Mouse (Mus musculus) left cerebral cortex, adult 2 months (tissue): ENCODE results near the gene Il11. TPM values are rescaled to one million over a fixed set of nuclear protein-coding genes. Genes with fewer than 3 reads are reported as not detected.

Source experiments
- DNase-seq, 2 experiments: peaks; one replicate each; pipeline ENCODE4 v3.0.0; 2021 to 2022; ENCODE audit warnings: low spot score in 2 of 2, mixed read lengths in 1 of 2; ENCODE audit errors: extremely low spot score in 1 of 2
- H3K27ac ChIP-seq: fragments of 200-600 bp; 2 replicates; pipeline ENCODE4 v1.8.1; 2022
- H3K4me3 ChIP-seq: fragments of 200-600 bp; 2 replicates; pipeline ENCODE4 v1.8.1; 2022
- CTCF ChIP-seq: fragments of 200-600 bp; IDR thresholded peaks from 2 replicates; pipeline ENCODE4 v1.8.1; 2022; ENCODE audit warnings: antibody characterized with exemption, mild to moderate bottlenecking, moderate library complexity
- intact Hi-C: fragments of 180-260 bp; cut with DNase I; formaldehyde crosslinking; loops from one replicate; pipeline ENCODE4 v1.15.1; 2025
- total RNA-seq, 2 experiments: library from RNA; stranded (reverse); gene quantifications; 2 replicates each; pipeline ENCODE4 v1.2.3; 2021

The Il11 gene
- total RNA-seq, 2 experiments from 2014 or later = 0.36 to 0.58 TPM

DNA sequence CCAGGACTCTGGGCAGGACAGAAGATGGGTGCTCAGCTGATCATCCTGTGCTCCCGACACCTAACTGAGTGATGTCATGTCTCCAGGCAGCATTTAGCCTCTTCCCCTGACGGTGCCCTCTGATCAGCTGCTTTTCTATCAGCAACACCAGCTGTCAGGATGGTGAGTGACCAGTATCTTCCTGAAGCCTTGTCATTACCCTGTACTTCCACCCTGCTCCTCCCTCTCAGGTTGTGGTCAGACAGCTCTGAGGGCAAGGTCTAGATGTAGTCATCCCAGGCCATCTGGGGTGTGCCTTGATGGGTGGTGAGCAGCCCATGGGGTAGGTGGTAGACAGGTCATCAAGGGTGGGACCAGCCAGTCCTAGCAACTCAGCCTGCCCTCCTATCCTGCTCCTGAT, 33.5 kb downstream of the Il11 start:
- TF ChIP-seq CTCF = no peak
- intact Hi-C loops = no loop called here
- DNase-seq = no peak
- Histone ChIP-seq H3K27ac (no peak overlapping the region), H3K4me3 (no peak overlapping the region)

DNA sequence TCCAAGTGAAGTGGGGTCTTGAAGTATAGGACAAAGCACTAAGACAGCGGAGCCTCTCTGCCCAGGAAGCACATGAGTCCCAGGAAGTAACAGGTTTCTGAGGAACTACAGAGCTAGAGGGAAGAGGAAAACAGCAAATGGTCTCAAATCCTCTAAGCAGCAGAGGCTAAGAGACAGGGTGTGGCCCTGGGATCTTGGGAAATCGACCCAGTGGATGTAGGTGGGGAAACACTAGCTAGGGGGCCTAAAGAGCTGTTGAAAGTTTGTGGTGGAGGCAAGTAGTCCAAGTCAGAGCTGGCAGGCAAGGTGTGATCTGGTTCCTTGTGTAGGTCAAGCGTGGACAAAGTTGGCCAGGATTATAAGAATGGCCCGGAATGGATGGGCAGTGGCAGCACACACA, 34.3 kb downstream of the Il11 start:
- no peak for DNase-seq
- Histone ChIP-seq H3K4me3 (no peak overlapping the region), H3K27ac (no peak overlapping the region)
- intact Hi-C loops = no loop called here
- TF ChIP-seq CTCF = no peak

DNA sequence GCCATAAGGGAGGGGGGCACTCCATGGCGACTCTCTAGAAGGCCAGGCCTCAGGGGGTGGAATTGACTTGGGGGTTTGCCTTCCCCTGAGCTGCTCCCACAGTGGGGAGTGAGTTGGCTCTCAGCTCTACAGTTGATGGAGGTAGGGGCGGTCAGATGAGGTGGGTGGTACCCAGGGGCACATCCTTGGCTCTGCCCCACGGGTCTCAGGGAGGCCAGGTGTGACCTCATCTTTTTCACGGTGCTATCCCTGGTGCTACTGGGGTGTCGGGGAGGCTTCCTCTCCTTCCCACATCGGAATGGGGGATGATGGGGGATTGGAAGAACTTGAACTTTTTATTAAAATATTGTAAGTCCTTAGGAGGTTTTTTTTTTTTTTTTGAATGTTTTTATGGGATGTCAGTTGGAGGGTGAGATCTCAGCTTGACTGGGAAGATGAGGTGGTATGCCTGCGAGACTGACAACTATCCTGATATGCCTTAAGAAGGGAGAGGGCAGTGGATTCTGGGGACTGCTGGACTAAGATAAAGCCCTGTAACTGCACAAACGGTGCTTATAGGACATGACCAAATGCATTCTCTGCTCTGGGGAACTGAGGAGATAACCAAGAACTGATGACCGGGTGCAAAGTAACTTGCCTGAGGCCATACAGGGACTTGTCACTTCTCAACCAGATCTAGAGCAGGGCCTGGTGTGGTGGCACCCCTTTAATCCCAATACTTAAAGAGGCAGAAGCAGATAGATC, 35.3 kb downstream of the Il11 start:
- no peak for DNase-seq
- Histone ChIP-seq H3K27ac (no peak overlapping the region), H3K4me3 (no peak overlapping the region)
- intact Hi-C loops = no loop called here
- no peak for TF ChIP-seq CTCF

DNA sequence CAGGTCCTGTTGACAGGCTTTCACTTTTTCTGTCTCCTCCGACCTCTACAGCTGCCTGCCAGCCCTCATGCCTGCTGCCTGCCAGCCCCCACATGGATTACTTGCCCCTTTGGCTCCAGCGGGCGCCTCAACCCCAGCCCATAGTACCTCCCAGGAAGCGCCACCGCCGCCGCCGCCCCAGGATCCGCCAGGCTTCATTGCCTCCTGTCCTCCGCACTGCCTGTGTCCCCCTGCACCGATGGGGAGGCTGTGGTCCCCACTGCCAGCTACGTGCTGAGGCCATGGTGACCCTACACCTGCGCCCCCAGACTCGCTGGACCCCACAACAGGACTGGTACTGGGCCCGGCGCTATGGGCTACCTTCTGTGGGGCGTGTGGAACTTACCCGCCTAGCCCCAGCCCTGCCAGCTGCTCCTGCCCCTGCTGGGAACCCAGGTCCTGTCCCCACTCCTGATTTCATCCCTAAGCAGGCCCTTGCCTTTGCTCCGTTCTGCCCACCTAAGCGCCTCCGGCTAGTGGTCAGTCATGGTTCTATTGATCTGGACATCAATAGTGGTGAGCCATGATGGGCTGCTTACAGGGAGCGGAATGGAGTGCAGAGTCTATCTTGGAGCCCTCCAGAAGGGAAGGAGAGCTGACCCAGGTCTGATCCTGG, 36.2 kb downstream of the Il11 start:
- intact Hi-C loops = no loop called here
- no peak for DNase-seq
- TF ChIP-seq CTCF = no peak
- no peak overlapping the region for H3K27ac ChIP-seq
- H3K4me3 ChIP-seq = no peak overlapping the region

DNA sequence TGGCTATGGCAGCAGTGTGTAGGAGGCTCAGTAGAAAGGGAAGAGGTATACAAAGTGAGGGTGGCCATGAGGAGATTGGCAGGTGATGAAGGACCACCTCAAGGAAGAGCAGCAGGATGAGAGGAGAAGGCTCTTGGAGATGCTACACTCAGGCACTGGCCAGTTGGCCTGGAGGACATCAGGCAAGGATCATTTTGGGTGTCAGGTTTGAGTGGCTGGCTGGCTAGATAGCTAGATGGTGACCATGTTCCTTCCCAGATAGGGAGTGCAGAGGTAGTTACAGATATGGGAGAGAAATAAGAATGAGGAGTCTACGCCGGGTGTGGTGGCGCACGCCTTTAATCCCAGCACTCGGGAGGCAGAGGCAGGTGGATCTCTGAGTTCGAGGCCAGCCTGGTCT, 37.8 kb downstream of the Il11 start:
- intact Hi-C loops = no loop called here
- DNase-seq = no peak
- H3K4me3 ChIP-seq = no peak overlapping the region
- H3K27ac ChIP-seq = no peak overlapping the region
- no peak for TF ChIP-seq CTCF

DNA sequence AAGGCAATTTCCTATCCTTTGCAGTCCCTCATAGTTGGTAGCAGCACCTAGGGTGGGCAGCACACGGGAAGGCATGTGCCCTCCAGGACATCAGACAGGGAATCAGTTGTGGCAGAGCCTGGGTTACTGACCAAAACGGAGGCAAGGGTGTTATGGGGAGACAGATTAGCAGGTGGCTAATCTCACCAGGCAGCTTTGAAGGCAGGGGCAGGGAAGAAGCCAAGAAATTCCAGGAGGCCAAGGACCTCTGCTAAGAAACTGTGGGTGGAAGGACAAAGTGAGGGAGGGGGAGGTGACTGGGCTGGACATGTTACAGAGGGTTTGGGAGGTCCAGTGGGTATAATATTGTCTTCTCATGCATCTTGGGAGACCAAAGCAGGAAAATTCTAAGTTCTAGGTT, 39.3 kb downstream of the Il11 start:
- no peak for DNase-seq
- intact Hi-C loops = no loop called here
- no peak for TF ChIP-seq CTCF
- Histone ChIP-seq H3K4me3 (no peak overlapping the region), H3K27ac (no peak overlapping the region)

DNA sequence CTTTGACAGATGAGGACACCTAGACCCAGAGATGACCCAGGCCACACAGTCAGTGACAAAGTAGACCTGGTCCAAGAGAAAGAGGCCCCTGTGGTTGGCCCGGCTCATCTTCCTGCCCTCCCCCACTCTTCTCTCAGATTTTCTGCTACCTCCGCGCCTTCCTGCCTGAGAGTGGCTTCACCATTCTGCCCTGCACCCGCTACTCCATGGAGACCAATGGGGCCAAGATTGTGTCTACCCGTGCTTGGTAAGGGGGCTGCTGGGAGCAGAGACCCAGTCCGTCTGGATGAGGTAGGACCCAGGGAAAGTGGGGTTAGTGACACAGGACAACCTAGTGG, 40.2 kb downstream of the Il11 start:
- H3K4me3 ChIP-seq = no peak overlapping the region
- no peak overlapping the region for H3K27ac ChIP-seq
- no peak for DNase-seq
- TF ChIP-seq CTCF = no peak
- intact Hi-C loops = no loop called here

DNA sequence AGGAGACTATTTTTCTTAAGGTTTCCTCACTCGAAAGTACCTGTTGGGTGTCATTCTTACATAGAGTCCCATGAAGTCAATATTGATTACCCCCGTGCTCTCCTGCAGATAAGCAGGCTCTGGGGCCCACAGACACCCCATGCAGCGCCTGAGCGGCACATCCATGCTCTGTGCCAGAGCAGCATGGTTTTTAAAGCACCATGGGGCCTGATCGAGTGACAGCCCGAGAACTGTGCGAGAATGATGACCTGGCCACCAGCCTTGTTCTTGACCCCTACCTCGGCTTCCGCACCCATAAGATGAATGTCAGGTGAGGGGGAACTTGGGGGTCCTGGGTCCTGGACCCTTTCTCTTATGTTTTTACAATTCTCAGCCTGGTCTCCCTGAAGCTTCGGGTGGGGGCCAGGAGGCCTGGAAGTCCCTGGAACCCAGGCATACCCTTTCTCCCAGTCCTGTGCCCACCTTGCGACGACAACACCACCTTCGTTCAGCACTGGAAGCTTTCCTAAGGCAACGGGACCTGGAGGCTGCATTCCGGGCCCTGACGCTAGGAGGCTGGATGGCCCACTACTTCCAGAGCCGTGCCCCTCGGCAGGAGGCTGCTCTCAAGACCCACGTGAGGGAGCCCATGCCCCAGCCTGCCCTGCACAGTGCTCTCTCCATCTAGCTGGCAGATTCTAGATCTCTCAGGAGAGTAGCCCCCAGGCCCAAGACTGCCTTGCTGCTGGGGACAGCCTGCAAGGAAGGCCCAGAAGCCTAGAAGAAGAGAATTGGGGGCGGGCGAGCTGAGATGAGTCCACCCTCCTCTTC, 40.8 kb downstream of the Il11 start:
- DNase-seq = no peak
- Histone ChIP-seq H3K4me3 (peak overlapping the region; percentile 84), H3K27ac (peak overlapping the region; percentile 92)
- TF ChIP-seq CTCF = no peak
- intact Hi-C loops = loop anchor here (2.0 kb wide), 1 partner anchor 49 kb away; no protein-coding TSS in a partner anchor

DNA sequence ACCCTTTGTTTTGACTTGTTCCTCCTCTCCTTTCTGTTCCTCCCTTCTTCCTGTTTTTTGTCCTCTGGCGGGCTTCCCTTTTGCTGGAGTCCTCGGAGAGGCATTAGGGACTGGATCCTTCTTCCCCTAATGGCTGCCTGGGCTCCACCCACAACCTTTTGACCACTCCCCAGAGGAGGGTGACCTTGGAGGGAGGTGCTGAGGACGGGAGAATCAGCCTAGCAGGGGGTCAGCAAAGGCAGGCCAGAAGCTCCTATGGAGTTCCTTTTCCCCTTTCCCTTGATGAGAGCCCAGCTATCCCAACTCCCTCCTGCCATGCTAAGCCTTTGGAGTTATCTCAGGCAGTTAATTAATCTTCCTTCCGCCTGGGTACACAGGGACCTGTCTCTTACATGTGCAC, 41.5 kb downstream of the Il11 start:
- no peak for TF ChIP-seq CTCF

DNA sequence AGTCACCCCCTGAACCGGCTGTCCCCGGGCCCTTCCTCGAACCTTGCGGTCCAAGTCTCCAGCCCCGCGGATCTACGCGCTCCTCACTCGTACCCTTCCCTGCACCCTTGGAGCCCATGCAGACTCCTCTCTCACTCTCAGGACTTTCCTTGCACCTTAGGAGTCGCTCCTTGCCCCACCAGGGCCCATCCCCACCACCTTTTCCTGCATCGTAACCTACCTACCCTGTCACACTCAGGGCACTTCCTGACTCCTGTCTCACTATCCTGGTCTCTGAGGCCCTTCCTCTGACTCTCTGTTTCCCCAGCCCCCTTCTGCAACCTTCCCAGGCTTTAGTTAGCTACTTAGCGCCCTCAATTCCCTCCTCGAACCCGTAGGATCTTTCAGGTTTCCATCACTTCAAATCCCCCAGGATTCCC, 42.3 kb downstream of the Il11 start:
- peak in 1 of 2 experiments; percentile 23 for DNase-seq
- Histone ChIP-seq H3K27ac (peak overlapping the region; percentile 92), H3K4me3 (peak overlapping the region; percentile 84)
- no peak for TF ChIP-seq CTCF
- intact Hi-C loops = loop anchor here (2.0 kb wide), 1 partner anchor 50 kb away; no protein-coding TSS in a partner anchor

More for the DNA sequence above, 41.5 kb downstream of the Il11 start:
- intact Hi-C loops = loop anchor here (2.0 kb wide), 1 partner anchor 50 kb away; no protein-coding TSS in a partner anchor
- Histone ChIP-seq H3K27ac (peak overlapping the region; percentile 92), H3K4me3 (peak overlapping the region; percentile 84)
- no peak for DNase-seq

DNA sequence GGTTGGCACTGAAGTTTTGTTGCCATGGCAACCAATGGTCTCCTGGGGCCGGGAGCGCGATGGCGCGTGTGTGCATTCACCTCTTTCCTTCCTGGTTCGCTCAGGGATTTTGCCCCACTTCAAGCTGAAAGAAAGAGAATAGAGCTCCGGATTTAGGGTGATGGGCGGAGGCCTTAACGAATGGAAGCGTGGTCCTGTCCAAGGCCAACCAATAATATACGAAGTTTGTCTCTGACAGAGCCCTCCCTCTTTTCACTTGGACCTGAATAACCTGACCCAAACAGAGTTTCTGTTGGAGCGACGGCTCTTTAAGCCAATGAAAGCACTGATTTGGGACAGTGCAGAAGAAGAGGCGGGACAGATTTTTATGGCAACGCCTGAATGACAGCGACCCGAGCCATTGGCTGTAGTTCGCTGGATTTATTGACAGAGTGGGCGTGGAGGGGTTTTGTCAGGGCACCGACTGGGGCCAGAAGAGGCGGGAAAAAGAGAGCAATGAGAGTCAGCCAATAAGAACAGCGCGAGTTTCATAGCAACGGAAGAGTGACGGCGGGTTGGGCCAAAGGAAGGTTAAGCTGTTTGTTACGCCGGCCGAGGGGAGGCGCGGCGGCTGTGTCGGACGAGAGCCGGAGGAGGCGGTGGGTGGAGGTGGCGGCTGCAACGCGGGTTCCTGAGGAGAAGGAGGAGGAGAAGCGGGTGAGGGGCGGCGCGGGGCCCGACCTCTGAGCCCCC, 42.9 kb downstream of the Il11 start, which contains the start of gene Kmt5c:
Gene Kmt5c (plus strand): TSS at position 572 of the 732 bp plus-strand sequence.
- intact Hi-C loops = loop anchor here (2.0 kb wide), 1 partner anchor 51 kb away; no protein-coding TSS in a partner anchor
- H3K4me3 ChIP-seq = peak within 1 kb of the TSS; percentile 84
- peak within 1 kb of the TSS; percentile 92 for H3K27ac ChIP-seq
- TF ChIP-seq CTCF = peak; percentile 37
- DNase-seq = peak; percentile 96 to 99
